ENCODE assay signal across 10 mouse cellular contexts in genomic region chr10:8195730-8196129, GRCm38 (mm10).
DNase-seq lines count a peak whose midpoint lies in the region; ATAC-seq and TF ChIP-seq lines count a peak whose summit lies in the region.
"Had no signal": no experiment of that assay in that cellular context is flagged by ENCODE, and none has a peak within 500 bp of the region (broad histone marks: within the 10 kb centered on the region; RNA-seq: fewer than 3 reads in every experiment).

No protein-coding gene starts in this region.

- no peak overlapping the region for H3K4me3 ChIP-seq in forebrain, embryonic 14.5 days (ENCODE audit: low read depth, low read length)
- no peak overlapping the region for H3K4me3 ChIP-seq in intestine, postnatal 0 days (ENCODE audit: low read depth, low read length)
- H3K4me3 ChIP-seq: left cerebral cortex, adult 2 months had no signal

- no peaks in the 10 kb centered on the region for H3K27me3 ChIP-seq in forebrain, embryonic 14.5 days (replicated peaks; ENCODE audit: control insufficient read depth, insufficient read depth, low read length)
- H3K27me3 ChIP-seq in intestine, postnatal 0 days (replicated peaks; ENCODE audit: control insufficient read depth, insufficient read depth, low read length), result no peaks in the 10 kb centered on the region

- no peak for TF ChIP-seq CTCF in intestine, postnatal 0 days (IDR thresholded peaks at IDR 0.05; ENCODE audit: low read depth)

- no peaks in the 10 kb centered on the region for H3K9me3 ChIP-seq in forebrain, embryonic 14.5 days (replicated peaks; ENCODE audit: control insufficient read depth, low read length)
- H3K9me3 ChIP-seq in intestine, postnatal 0 days (ENCODE audit: control insufficient read depth), result no peaks in the 10 kb centered on the region

- DNase-seq in kidney, adult 18-20 months, result peak; percentile 8
- DNase-seq in kidney, postnatal 14 days, result no peak
- peak; percentile 78 for DNase-seq in 416B (ENCODE audit: low read depth)
- DNase-seq in forebrain, embryonic 14.5 days (ENCODE audit: low spot score), result no peak
- no peak for DNase-seq in adrenal gland, adult 18-20 months (ENCODE audit: low spot score in 2 of 2)
- no peak for DNase-seq in natural killer cell, adult 2 months (ENCODE audit: low spot score in 2 of 2)

- H3K4me1 ChIP-seq in forebrain, embryonic 14.5 days (ENCODE audit: control insufficient read depth, insufficient read depth, low read length), result peaks cover 6% of the 10 kb centered on the region; the same call in 1 of the 2 replicates
- no peaks in the 10 kb centered on the region for H3K4me1 ChIP-seq in intestine, postnatal 0 days (replicated peaks; ENCODE audit: control insufficient read depth, insufficient read depth, low read length)

- WGBS in forebrain, embryonic 14.5 days, result 58% methylated on average over 6 of the region's 6 CpGs
- 43% methylated on average over 6 of the region's 6 CpGs for WGBS in intestine, postnatal 0 days

- no peak overlapping the region for H3K9ac ChIP-seq in forebrain, embryonic 14.5 days (ENCODE audit: low read length)
- H3K9ac ChIP-seq in intestine, postnatal 0 days (ENCODE audit: low read depth, low read length), result no peak overlapping the region

- no peak overlapping the region for H3K4me2 ChIP-seq in forebrain, embryonic 14.5 days (ENCODE audit: low read length)
- no peak overlapping the region for H3K4me2 ChIP-seq in intestine, postnatal 0 days (replicated peaks; ENCODE audit: low read depth)

- no peaks in the 10 kb centered on the region for H3K36me3 ChIP-seq in forebrain, embryonic 14.5 days (ENCODE audit: control insufficient read depth, insufficient read depth, low read length)
- no peaks in the 10 kb centered on the region for H3K36me3 ChIP-seq in intestine, postnatal 0 days (ENCODE audit: control insufficient read depth, insufficient read depth)

- H3K27ac ChIP-seq in forebrain, embryonic 14.5 days (ENCODE audit: low read depth, low read length), result no peak overlapping the region
- H3K27ac ChIP-seq in intestine, postnatal 0 days (ENCODE audit: low read depth, low read length), result no peak overlapping the region
- H3K27ac ChIP-seq: kidney, postnatal 0 days; left cerebral cortex, adult 2 months had no signal

- ATAC-seq in forebrain, embryonic 14.5 days, result peak; percentile 47; the same call in 1 of the 2 replicates
- ATAC-seq in intestine, postnatal 0 days, result peak; percentile 48
- ATAC-seq in erythroid progenitor cell, adult 5-6 weeks (replicated peaks; ENCODE audit: low FRiP score, poor library complexity, severe bottlenecking), result no peak

Comparison
In these comparisons a context has a peak if more than half of its experiments do, and no peak if none do; other contexts are left out.
1. DNase-seq: peak in kidney, adult 18-20 months (single experiment) and 416B (single experiment); none in kidney, postnatal 14 days (single experiment), forebrain, embryonic 14.5 days (single experiment), adrenal gland, adult 18-20 months (0 of 2) and natural killer cell, adult 2 months (0 of 2).